Mouse (Mus musculus) C2C12 (cell line): ENCODE measurements around the gene Rasgrp3.

ENCODE experiments used
- CEBPB ChIP-seq: IDR thresholded peaks from one replicate; pipeline ENCODE4 v1.6.1; 2011; ENCODE audit warnings: low read depth, mild to moderate bottlenecking, control low read depth, moderate library complexity
- CTCF ChIP-seq: IDR thresholded peaks from one replicate; pipeline ENCODE4 v1.5.1; 2011; ENCODE audit not compliant: control insufficient read depth, insufficient read depth, insufficient read length
- MAX ChIP-seq: IDR thresholded peaks from one replicate; pipeline ENCODE4 v1.6.1; 2011; ENCODE audit warnings: mild to moderate bottlenecking, control low read depth
- MYOD1 ChIP-seq: IDR thresholded peaks from one replicate; pipeline ENCODE4 v1.6.1; 2011; ENCODE audit warnings: low read depth; ENCODE audit not compliant: control insufficient read depth, insufficient read length
- USF1 ChIP-seq: IDR thresholded peaks from one replicate; pipeline ENCODE4 v1.6.1; 2011; ENCODE audit warnings: low read depth, mild to moderate bottlenecking, control low read depth, moderate library complexity

GRCm38 (mm10) chr17:75521236-75521842 lies 85.6 kb downstream of the Rasgrp3 start:
- TF ChIP-seq CEBPB, result no peak
- TF ChIP-seq CTCF, result no peak
- TF ChIP-seq MAX, result no peak
- no peak for TF ChIP-seq USF1
- no peak for TF ChIP-seq MYOD1
